Mouse (Mus musculus) thymus, adult 2 months (tissue): ENCODE measurements around the gene Mettl9. TPM values are rescaled to one million over a fixed set of nuclear protein-coding genes. Genes with fewer than 3 reads are reported as not detected.

Experiments
- DNase-seq: peaks from one replicate; pipeline ENCODE4 v3.0.0; 2021
- H3K27ac ChIP-seq: fragments of 200-500 bp; 2 replicates; pipeline ENCODE4 v1.5.1; 2012; ENCODE audit warnings: low read length, control low read depth; ENCODE audit not compliant: control insufficient read depth, insufficient read depth
- H3K27me3 ChIP-seq: fragments of 200-500 bp; 2 replicates; pipeline ENCODE4 v1.6.1; 2012; ENCODE audit warnings: mild to moderate bottlenecking, low read length, moderate library complexity, mixed read lengths; ENCODE audit not compliant: control insufficient read depth, insufficient read depth
- H3K36me3 ChIP-seq: fragments of 200-500 bp; 2 replicates; pipeline ENCODE4 v1.6.1; 2012; ENCODE audit warnings: mild to moderate bottlenecking, low read length, moderate library complexity; ENCODE audit not compliant: control insufficient read depth, insufficient read depth
- H3K4me1 ChIP-seq: fragments of 200-500 bp; replicated peaks from 2 replicates; pipeline ENCODE4 v1.6.1; 2012; ENCODE audit warnings: low read length; ENCODE audit not compliant: control insufficient read depth, insufficient read depth
- H3K4me3 ChIP-seq: fragments of 200-500 bp; 2 replicates; pipeline ENCODE4 v1.5.1; 2012; ENCODE audit warnings: mild to moderate bottlenecking, low read length, control low read depth, moderate library complexity; ENCODE audit not compliant: control insufficient read depth, insufficient read depth
- CTCF ChIP-seq: fragments of 200-500 bp; IDR thresholded peaks from 2 replicates; pipeline ENCODE4 v1.5.1; 2012; ENCODE audit warnings: mild to moderate bottlenecking, control low read depth, low read length, moderate library complexity, borderline replicate concordance; ENCODE audit not compliant: control insufficient read depth, poor library complexity, insufficient read depth; ENCODE audit errors: extremely low read depth
- POLR2A ChIP-seq: fragments of 200-500 bp; IDR thresholded peaks from 2 replicates; pipeline ENCODE4 v1.6.1; 2012; ENCODE audit warnings: mild to moderate bottlenecking, low read length, control low read depth, moderate library complexity; ENCODE audit not compliant: control insufficient read depth, poor library complexity, insufficient read depth; ENCODE audit errors: extremely low read depth
- WGBS: fragments of 180-500 bp; shearing (Covaris S2); methylation state at CpG from one replicate; pipeline ENCODE4 v1.1.7; 2018; 5-methylcytosine and 5-hydroxymethylcytosine counted together
- polyA plus RNA-seq: library from polyadenylated mRNA; depleted of rRNA; stranded (reverse); fragments of >200 nt; gene quantifications from 2 replicates; pipeline ENCODE4 v1.2.3, GENCODE M21; 2012; rRNA removed

Gene Mettl9
- polyA plus RNA-seq, 1 experiment = 20.7 TPM

DNA sequence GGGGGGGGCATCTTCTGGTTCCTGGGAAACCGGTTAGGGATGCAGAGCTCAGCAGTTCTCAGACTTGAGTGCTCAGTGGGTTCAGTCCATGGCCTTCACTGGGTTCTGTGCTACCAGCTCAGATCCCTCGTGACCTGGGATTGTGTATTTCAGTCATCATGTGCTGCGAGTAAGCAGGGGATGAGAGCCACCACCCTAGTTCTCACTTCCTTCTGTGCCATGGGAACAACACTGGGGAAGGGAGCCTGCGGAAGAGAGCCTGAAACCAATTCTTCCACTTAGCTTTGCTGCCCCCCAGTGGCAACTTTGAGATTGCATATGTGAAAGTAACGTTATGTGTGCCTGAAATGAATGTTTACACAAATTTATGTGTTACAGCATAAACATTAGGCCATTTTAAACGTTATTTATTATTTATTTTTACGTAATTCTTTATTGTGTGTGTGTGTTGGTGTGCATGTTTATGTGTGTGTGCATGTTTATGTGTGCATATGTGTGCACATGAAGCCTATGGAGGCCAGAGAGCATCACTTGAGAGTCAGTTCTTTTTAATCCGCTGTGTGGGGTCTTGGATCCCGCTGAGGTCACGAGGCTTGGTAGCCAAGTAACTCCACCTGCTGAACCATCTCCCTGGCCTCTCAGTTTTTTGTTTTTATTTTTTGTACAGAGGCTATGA is 86.0 kb downstream of the Mettl9 start:
- Histone ChIP-seq H3K27ac (no peak overlapping the region), H3K4me1 (no peaks in the 10 kb centered on the region), H3K27me3 (no peaks in the 10 kb centered on the region), H3K4me3 (no peak overlapping the region), H3K36me3 (no peaks in the 10 kb centered on the region)
- DNase-seq = peak; percentile 73
- WGBS = 19% methylated on average over 10 of the region's 10 CpGs
- no peak for TF ChIP-seq POLR2A
- peak; percentile 43; the same call in 1 of the 2 replicates for TF ChIP-seq CTCF

Other genes starting within 250 kb of the Mettl9 start
- 0.08 TPM in 1 of 2 replicates, not detected in the other for gene Gm5737, start 222.1 kb upstream of the Mettl9 start, polyA plus RNA-seq
- gene Eef2k, start 191.6 kb upstream of the Mettl9 start, polyA plus RNA-seq = 26.2 and 29.5 TPM in 2 replicates
- gene Polr3e, start 116.7 kb upstream of the Mettl9 start, polyA plus RNA-seq = 18.6 and 22.0 TPM in 2 replicates
- 6.0 TPM in 2 replicates for gene Cdr2, start 52.1 kb upstream of the Mettl9 start, polyA plus RNA-seq
- 0.13 and 0.16 TPM in 2 replicates for gene Mfsd13b, start 51.9 kb upstream of the Mettl9 start, polyA plus RNA-seq
- gene Igsf6, start 40.1 kb downstream of the Mettl9 start, polyA plus RNA-seq = 1.3 and 1.4 TPM in 2 replicates
- gene Otoa, start 47.2 kb downstream of the Mettl9 start, polyA plus RNA-seq = 0.22 and 0.81 TPM in 2 replicates